25 mouse cellular contexts compared by ENCODE assay signal in genomic region chr13:107597217-107597616, GRCm38 (mm10).
"Had no signal": no experiment of that assay in that cellular context is flagged by ENCODE, and none has a peak within 500 bp of the region (broad histone marks: within the 10 kb centered on the region; RNA-seq: fewer than 3 reads in every experiment).

No protein-coding gene starts in this region.

- H3K4me3 ChIP-seq: gastrocnemius, adult 2 months; heart, adult 2 months; heart, embryonic 13.5 days; heart, embryonic 15.5 days; hindbrain, embryonic 10.5 days; hindbrain, embryonic 12.5 days; hindbrain, embryonic 15.5 days; kidney, embryonic 15.5 days; limb, embryonic 13.5 days; limb, embryonic 15.5 days had no signal

- H3K27ac ChIP-seq: gastrocnemius, adult 2 months; heart, adult 2 months; heart, embryonic 13.5 days; heart, embryonic 15.5 days; hindbrain, embryonic 12.5 days; hindbrain, embryonic 15.5 days; hindbrain, postnatal 0 days; kidney, embryonic 15.5 days; kidney, postnatal 0 days; limb, embryonic 13.5 days; limb, embryonic 15.5 days had no signal

- DNase-seq: gastrocnemius, adult 2 months; gastrocnemius, postnatal 10 days; gastrocnemius, postnatal 25 days; heart, adult 2 months; heart, postnatal 4 days; kidney, adult 11 months; kidney, adult 2 months; kidney, adult 9 months; kidney, postnatal 14 days; kidney, postnatal 36 days; layer of hippocampus, adult 9-11 months; layer of hippocampus, postnatal 36 days; left cerebral cortex, postnatal 4 days had no signal

- H3K4me1 ChIP-seq: limb, embryonic 15.5 days had no signal

- H3K9ac ChIP-seq: heart, embryonic 13.5 days; heart, embryonic 15.5 days; hindbrain, embryonic 12.5 days; hindbrain, embryonic 15.5 days; kidney, embryonic 15.5 days; limb, embryonic 13.5 days; limb, embryonic 15.5 days had no signal

- H3K4me2 ChIP-seq: heart, embryonic 11.5 days; heart, embryonic 13.5 days; heart, embryonic 15.5 days; hindbrain, embryonic 12.5 days; hindbrain, embryonic 15.5 days; kidney, embryonic 15.5 days; limb, embryonic 13.5 days; limb, embryonic 15.5 days had no signal

- H3K9me3 ChIP-seq: heart, embryonic 13.5 days; heart, embryonic 15.5 days; hindbrain, embryonic 10.5 days; hindbrain, embryonic 12.5 days; hindbrain, embryonic 15.5 days; kidney, embryonic 15.5 days; limb, embryonic 13.5 days; limb, embryonic 15.5 days had no signal

- H3K36me3 ChIP-seq: heart, embryonic 13.5 days; heart, embryonic 15.5 days; hindbrain, embryonic 10.5 days; hindbrain, embryonic 12.5 days; hindbrain, embryonic 15.5 days; kidney, embryonic 15.5 days; limb, embryonic 13.5 days; limb, embryonic 15.5 days had no signal

- ATAC-seq: hindbrain, postnatal 0 days; intestine, embryonic 16.5 days had no signal

- H3K27me3 ChIP-seq: heart, embryonic 13.5 days; heart, embryonic 15.5 days; hindbrain, embryonic 12.5 days; hindbrain, embryonic 15.5 days; limb, embryonic 15.5 days had no signal
